Mouse (Mus musculus) neural tube, embryonic 15.5 days (tissue): ENCODE measurements around the gene Teddm1a. TPM values are rescaled to one million over a fixed set of nuclear protein-coding genes. Genes with fewer than 3 reads are reported as not detected.
A peak's percentile ranks its signal among the peaks of the same experiment; 100 is the strongest.
"Not testable (repeated sequence)": the region's sequence is repeated elsewhere in the genome, so short reads cannot be mapped to it uniquely, and the experiment has no call there.

ENCODE experiments used
- ATAC-seq: fragments of 200-750 bp; cut with Nextera tagmentation; 2 replicates; pipeline ENCODE4 v1.8.0; 2017; ENCODE audit warnings: mild to moderate bottlenecking, moderate TSS enrichment, moderate library complexity; ENCODE audit not compliant: low FRiP score
- H3K27ac ChIP-seq: fragments of 300-500 bp; sonication (generic); replicated peaks from 2 replicates; pipeline ENCODE4 v1.5.1; 2015; ENCODE audit warnings: mild to moderate bottlenecking, inconsistent platforms
- H3K27me3 ChIP-seq: fragments of 300-500 bp; sonication (generic); replicated peaks from 2 replicates; pipeline ENCODE4 v1.6.1; 2015; ENCODE audit warnings: inconsistent platforms
- H3K36me3 ChIP-seq: fragments of 300-500 bp; sonication (generic); 2 replicates; pipeline ENCODE4 v1.6.1; 2015; ENCODE audit warnings: inconsistent platforms
- H3K4me1 ChIP-seq: fragments of 300-500 bp; sonication (generic); 2 replicates; pipeline ENCODE4 v1.6.1; 2015; ENCODE audit warnings: inconsistent platforms
- H3K4me2 ChIP-seq: fragments of 300-500 bp; sonication (generic); 2 replicates; pipeline ENCODE4 v1.6.1; 2015; ENCODE audit warnings: inconsistent platforms, mild to moderate bottlenecking, moderate library complexity
- H3K4me3 ChIP-seq: fragments of 300-500 bp; sonication (generic); replicated peaks from 2 replicates; pipeline ENCODE4 v1.5.1; 2015; ENCODE audit warnings: mild to moderate bottlenecking, inconsistent platforms
- H3K9ac ChIP-seq: fragments of 300-500 bp; sonication (generic); replicated peaks from 2 replicates; pipeline ENCODE4 v1.6.1; 2015; ENCODE audit warnings: mild to moderate bottlenecking, inconsistent platforms
- H3K9me3 ChIP-seq: fragments of 300-500 bp; sonication (generic); replicated peaks from 2 replicates; pipeline ENCODE4 v1.6.1; 2016; ENCODE audit warnings: inconsistent platforms
- WGBS: fragments of 180-500 bp; shearing (Covaris S2); methylation state at CpG from one replicate; pipeline ENCODE4 v1.1.7; 2015; ENCODE audit warnings: mixed read lengths; 5-methylcytosine and 5-hydroxymethylcytosine counted together
- polyA plus RNA-seq: library from polyadenylated mRNA; unstranded; fragments of >200 nt; fragmentation: Nextera tagmentation; extraction: Ambion mirVana; gene quantifications from 2 replicates; pipeline ENCODE4 v1.2.1, GENCODE M21; 2015

Teddm1a gene
- not detected in 2 replicates for polyA plus RNA-seq

- H3K36me3 ChIP-seq, result no peaks in the 10 kb centered on the region
- no peak within 1 kb of the TSS for H3K4me2 ChIP-seq
- no peaks in the 10 kb centered on the region for H3K27me3 ChIP-seq
- ATAC-seq, result no peak
- peaks cover 11% of the 10 kb centered on the region for H3K4me1 ChIP-seq
- H3K27ac ChIP-seq, result no peak within 1 kb of the TSS
- H3K9me3 ChIP-seq, result no peaks in the 10 kb centered on the region
- WGBS, result 60% methylated on average over 4 of the region's 4 CpGs
- no peak within 1 kb of the TSS for H3K9ac ChIP-seq
- no peak within 1 kb of the TSS for H3K4me3 ChIP-seq
Measured at GRCm38 (mm10) chr1:153891442-153891841, at the start of gene Teddm1a. Gene Teddm1a (plus strand): TSS chr1:153891742.

DNA sequence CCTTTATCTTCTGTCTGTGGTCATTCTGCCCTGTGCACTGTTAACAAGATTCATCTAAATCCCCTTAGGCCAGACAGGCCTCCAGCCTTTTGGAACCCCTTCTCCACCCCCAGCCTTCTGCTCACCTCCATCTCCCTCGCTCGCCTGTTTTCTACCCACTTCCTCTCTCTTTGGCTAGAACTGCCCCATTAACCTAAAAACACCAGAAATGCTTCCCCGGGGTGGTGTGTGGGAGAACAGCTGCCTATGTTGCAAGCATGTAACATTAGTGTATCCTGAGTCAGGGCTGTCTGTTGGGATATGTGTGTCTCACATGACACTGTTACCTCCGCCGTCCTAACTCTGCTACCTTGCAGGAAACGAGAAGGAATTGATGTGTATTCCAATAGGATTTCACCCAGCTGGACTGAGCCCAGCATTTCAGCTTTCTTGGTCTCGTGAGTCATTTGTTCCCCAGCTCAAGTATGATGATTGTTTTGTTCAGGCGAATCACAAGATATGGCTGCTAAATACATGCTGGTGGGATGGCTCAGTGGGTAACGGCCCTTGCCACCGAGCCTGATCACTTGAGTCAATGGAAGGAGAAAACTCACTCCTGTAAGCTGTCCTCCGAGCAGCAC, 49.3 kb upstream of the Teddm1a start:
- Histone ChIP-seq H3K36me3 (no peaks in the 10 kb centered on the region), H3K4me1 (no peaks in the 10 kb centered on the region; the same call in 1 of the 2 replicates), H3K4me3 (no peak overlapping the region), H3K9ac (no peak overlapping the region), H3K4me2 (no peak overlapping the region), H3K27me3 (no peaks in the 10 kb centered on the region), H3K9me3 (no peaks in the 10 kb centered on the region), H3K27ac (no peak overlapping the region)
- WGBS, result 79% methylated on average over 11 of the region's 11 CpGs
- ATAC-seq, result no peak

DNA sequence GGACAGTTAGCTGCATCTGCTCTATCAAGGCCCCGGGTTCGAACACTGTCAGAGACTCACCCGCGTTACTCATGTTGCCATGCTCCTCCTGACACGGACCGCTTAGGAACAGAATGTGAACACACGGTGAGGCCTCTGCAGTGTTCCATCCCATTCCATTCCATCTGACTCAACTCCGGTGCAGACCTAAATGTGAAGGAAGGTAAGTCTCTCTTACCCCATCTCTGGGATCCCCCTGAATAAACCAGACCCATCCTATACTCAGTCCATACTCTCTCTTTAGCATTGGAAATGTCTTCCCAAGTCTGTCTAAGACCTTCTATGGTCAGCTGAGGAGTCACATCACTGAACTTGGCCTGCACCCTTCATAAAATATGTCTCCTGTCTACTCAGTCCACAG, 47.5 kb upstream of the Teddm1a start, which contains the start of gene Rgsl1:
Gene Rgsl1 (minus strand): TSS at position 101 of the 400 bp plus-strand sequence.
- H3K36me3 ChIP-seq, result no peaks in the 10 kb centered on the region
- no peaks in the 10 kb centered on the region; the same call in 1 of the 2 replicates for H3K4me1 ChIP-seq
- no peak within 1 kb of the TSS for H3K4me2 ChIP-seq
- ATAC-seq, result no peak
- no peaks in the 10 kb centered on the region for H3K27me3 ChIP-seq
- H3K9ac ChIP-seq, result no peak within 1 kb of the TSS
- no peaks in the 10 kb centered on the region for H3K9me3 ChIP-seq
- H3K27ac ChIP-seq, result no peak within 1 kb of the TSS
- 97% methylated on average over 8 of the region's 8 CpGs for WGBS
- no peak within 1 kb of the TSS for H3K4me3 ChIP-seq

DNA sequence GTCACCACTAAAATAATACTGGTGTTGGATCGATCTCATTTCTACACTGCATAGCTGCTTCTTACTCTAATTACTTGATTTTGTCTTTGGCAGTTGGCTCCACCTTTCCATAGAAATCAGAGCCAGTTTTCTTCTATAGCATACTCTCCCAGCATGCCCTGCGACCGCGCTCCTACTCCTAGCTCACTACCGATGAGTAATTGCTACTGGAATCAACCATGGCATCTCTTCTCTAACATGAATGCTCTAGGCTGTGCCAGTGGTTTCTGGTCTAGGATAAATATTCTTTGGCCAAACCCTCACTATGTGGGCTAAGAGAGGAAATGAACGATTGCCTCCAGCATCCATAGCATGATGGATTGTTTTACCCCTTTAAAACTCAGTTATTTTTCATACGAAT, 45.1 kb upstream of the Teddm1a start:
- Histone ChIP-seq H3K4me2 (no peak overlapping the region), H3K27me3 (no peaks in the 10 kb centered on the region), H3K9me3 (no peaks in the 10 kb centered on the region), H3K36me3 (no peaks in the 10 kb centered on the region), H3K4me3 (no peak overlapping the region), H3K4me1 (no peaks in the 10 kb centered on the region; the same call in 1 of the 2 replicates), H3K9ac (no peak overlapping the region), H3K27ac (no peak overlapping the region)
- 86% methylated on average over 7 of the region's 7 CpGs for WGBS
- no peak for ATAC-seq

DNA sequence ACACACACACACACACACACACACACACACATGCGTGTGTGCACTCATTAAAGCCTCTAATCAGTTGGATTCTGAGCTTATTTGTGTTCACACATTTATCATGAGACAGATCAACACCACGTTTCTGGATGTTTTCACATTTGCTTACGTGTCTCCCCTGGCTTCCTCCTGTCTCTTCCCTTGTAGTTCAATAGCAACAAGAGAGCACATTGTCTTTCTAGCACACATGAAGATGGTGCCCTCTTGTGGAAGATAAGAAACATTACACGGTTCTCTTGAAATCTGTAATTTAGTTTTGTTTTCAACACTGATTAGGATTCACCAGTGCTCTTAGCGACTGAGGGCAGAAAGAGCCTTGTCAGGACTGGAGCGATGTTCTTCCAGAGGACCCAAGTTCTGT, 44.7 kb upstream of the Teddm1a start:
- Histone ChIP-seq H3K9me3 (no peaks in the 10 kb centered on the region), H3K4me3 (no peak overlapping the region), H3K4me1 (no peaks in the 10 kb centered on the region; the same call in 1 of the 2 replicates), H3K36me3 (no peaks in the 10 kb centered on the region), H3K27ac (no peak overlapping the region), H3K4me2 (no peak overlapping the region), H3K9ac (no peak overlapping the region), H3K27me3 (no peaks in the 10 kb centered on the region)
- ATAC-seq, result peak; percentile 69; the same call in 1 of the 2 replicates
- 28% methylated on average over 6 of the region's 6 CpGs for WGBS

DNA sequence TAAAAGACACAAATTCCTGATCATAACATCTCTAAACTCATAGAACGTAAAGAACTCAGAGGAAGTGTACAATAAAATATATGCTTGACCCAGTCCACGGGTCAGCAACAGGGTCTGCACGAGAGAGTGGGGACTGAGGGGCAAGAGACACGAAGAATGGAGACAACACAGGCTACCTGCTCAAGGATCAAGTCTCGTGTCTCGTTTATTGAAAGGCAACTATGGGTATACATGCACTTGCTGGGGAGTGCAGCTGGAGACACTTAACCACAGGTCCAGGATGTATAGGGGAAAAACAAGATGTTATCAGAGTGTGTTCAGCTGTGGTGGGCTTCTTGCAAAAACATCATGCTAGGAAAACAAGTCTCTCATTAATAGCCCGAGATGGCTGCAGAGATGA, 38.8 kb upstream of the Teddm1a start:
- H3K4me2 ChIP-seq, H3K9ac ChIP-seq, H3K4me1 ChIP-seq, H3K9me3 ChIP-seq, H3K27ac ChIP-seq, H3K27me3 ChIP-seq, H3K36me3 ChIP-seq, H3K4me3 ChIP-seq, ATAC-seq: not testable (repeated sequence)
- WGBS, result 87% methylated on average over 7 of the region's 7 CpGs

DNA sequence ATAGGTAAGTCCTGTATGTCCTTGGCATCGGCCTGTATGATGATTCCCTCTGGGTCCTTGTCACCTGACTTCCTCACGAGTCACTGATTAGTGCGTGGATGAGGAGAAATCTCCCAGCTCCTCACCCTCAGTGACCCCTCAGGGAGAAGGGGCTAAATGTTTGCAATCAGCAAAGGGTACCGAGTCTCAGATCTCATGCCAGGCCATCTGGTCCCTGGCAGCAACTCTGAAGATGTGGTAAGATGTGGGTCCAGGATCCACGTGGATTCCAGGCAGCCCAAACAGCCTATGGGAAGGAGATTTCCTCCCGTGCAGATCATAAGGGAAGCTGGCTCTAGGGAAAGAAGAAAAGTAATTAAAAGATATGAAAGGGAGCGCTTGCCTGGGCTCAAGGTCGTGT, 35.6 kb upstream of the Teddm1a start:
- Histone ChIP-seq H3K27ac (no peak overlapping the region), H3K4me3 (no peak overlapping the region), H3K9ac (no peak overlapping the region), H3K9me3 (no peaks in the 10 kb centered on the region), H3K4me2 (no peak overlapping the region), H3K4me1 (no peaks in the 10 kb centered on the region), H3K36me3 (no peaks in the 10 kb centered on the region), H3K27me3 (no peaks in the 10 kb centered on the region)
- no peak for ATAC-seq
- 80% methylated on average over 8 of the region's 8 CpGs for WGBS

GRCm38 (mm10) chr1:153874045-153874444, 17.5 kb upstream of the Teddm1a start, which contains the start of gene Teddm1b:
Gene Teddm1b (plus strand): TSS chr1:153874345.
- Histone ChIP-seq H3K36me3 (no peaks in the 10 kb centered on the region), H3K27me3 (no peaks in the 10 kb centered on the region), H3K9me3 (no peaks in the 10 kb centered on the region), H3K4me1 (no peaks in the 10 kb centered on the region), H3K4me2 (no peak within 1 kb of the TSS), H3K4me3 (no peak within 1 kb of the TSS), H3K27ac (no peak within 1 kb of the TSS), H3K9ac (no peak within 1 kb of the TSS)
- ATAC-seq, result no peak
- 96% methylated on average over 6 of the region's 6 CpGs for WGBS

GRCm38 (mm10) chr1:153880391-153880790, 11.2 kb upstream of the Teddm1a start:
- WGBS, result 96% methylated on average over 17 of the region's 17 CpGs
- not testable (repeated sequence) for H3K9ac ChIP-seq, ATAC-seq, H3K36me3 ChIP-seq, H3K4me1 ChIP-seq, H3K4me2 ChIP-seq, H3K4me3 ChIP-seq, H3K27ac ChIP-seq, H3K9me3 ChIP-seq, H3K27me3 ChIP-seq

DNA sequence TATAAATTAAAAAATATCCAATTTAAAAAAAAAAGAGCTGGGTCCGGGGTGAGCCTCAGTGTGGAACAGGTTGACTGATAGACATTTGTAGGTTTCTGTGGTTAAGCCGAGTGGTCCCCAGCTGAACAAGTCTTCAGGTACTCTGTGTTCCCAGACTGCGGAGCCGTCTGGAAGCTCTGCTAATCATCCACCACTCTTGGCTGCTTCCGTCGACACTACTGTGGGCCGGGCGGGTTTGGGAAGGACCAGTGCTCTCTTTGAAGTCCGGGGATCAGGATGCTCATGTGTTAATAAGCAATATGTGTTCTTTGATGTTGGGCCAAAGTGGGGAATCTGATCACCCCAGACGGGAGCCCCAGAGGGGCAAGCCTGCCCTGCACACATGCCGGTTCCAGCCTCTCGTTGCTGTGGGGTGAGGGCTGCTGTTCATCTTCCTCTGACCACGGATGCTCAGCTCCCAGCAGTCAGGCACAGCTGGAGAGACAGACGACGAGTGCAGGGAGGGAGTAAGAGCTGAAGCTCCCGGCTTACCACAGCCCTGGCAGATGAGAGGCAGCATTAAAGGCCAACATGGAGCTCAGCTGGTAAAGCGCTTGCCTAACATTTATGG, 5.4 kb upstream of the Teddm1a start:
- no peak overlapping the region for H3K9ac ChIP-seq
- H3K4me2 ChIP-seq, result no peak overlapping the region
- no peaks in the 10 kb centered on the region for H3K9me3 ChIP-seq
- no peak overlapping the region for H3K27ac ChIP-seq
- no peak for ATAC-seq
- no peak overlapping the region for H3K4me3 ChIP-seq
- no peaks in the 10 kb centered on the region for H3K27me3 ChIP-seq
- H3K4me1 ChIP-seq, result 0 out of 2 replicates have a peak, but pooled peaks cover 3% of the 10 kb centered on the region
- WGBS, result 45% methylated on average over 17 of the region's 17 CpGs
- H3K36me3 ChIP-seq, result no peaks in the 10 kb centered on the region

DNA sequence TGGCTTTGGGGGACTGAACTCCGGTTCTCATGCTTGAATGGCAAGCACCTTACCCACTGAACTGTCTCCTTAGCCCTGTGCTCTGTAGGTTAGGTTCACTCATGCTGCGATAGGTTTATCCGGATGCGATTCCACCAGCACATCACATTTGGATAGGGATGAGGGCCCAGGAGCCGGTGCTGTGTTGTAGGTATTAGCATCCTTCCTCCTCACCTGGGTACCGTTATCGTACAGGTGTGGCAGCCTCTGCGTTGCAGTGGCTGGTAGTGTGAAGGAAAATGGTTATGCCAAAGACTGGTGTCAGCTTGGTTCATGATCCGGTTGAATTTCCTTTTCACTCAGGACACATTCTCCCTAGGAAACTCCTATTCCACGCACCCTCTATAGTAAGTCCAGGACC, 1.4 kb upstream of the Teddm1a start:
- no peak overlapping the region for H3K9ac ChIP-seq
- WGBS, result 94% methylated on average over 10 of the region's 10 CpGs
- H3K27me3 ChIP-seq, result no peaks in the 10 kb centered on the region
- H3K9me3 ChIP-seq, result no peaks in the 10 kb centered on the region
- H3K4me2 ChIP-seq, result no peak overlapping the region
- H3K36me3 ChIP-seq, result no peaks in the 10 kb centered on the region
- ATAC-seq, result no peak
- peaks cover 12% of the 10 kb centered on the region for H3K4me1 ChIP-seq
- no peak overlapping the region for H3K27ac ChIP-seq
- no peak overlapping the region for H3K4me3 ChIP-seq

DNA sequence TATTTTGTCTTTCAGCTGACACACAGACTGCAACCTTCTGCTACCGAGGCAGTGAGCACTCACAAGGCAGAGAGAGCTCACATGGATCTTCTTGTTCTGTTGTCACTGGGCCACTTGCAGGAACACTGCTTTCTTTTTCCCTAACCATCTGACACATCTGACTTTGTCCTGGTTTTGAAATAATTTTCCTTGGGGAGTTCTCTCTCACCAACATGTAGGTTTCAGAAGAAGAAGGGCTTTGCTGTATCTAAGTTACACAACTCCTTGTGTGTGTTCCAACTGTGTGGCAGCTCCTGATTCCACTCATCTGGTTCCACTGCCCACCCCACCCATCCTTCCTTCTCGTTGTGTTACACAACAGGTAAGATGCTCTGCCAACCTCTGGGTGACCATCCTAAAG, 2.2 kb downstream of the Teddm1a start:
- Histone ChIP-seq H3K9ac (no peak overlapping the region), H3K36me3 (no peaks in the 10 kb centered on the region), H3K27ac (no peak overlapping the region), H3K9me3 (no peaks in the 10 kb centered on the region), H3K4me1 (peaks cover 21% of the 10 kb centered on the region), H3K4me2 (no peak overlapping the region), H3K27me3 (no peaks in the 10 kb centered on the region), H3K4me3 (no peak overlapping the region)
- 76% methylated on average over 2 of the region's 2 CpGs for whole genome bisulfite sequencing
- no peak for ATAC-seq
